Mouse (Mus musculus) testis, adult 2 months (tissue): ENCODE results near the gene Dtnb. TPM values are rescaled to one million over a fixed set of nuclear protein-coding genes. Genes with fewer than 3 reads are reported as not detected.
A peak's percentile ranks its signal among the peaks of the same experiment; 100 is the strongest.

Experiments
- H3K27ac ChIP-seq: fragments of 200-500 bp; 2 replicates; pipeline ENCODE4 v1.5.1; 2012; ENCODE audit warnings: low read depth, low read length; ENCODE audit not compliant: control insufficient read depth, insufficient read depth
- H3K27me3 ChIP-seq: fragments of 200-500 bp; 2 replicates; pipeline ENCODE4 v1.6.1; 2012; ENCODE audit warnings: mild to moderate bottlenecking, low read length, moderate library complexity; ENCODE audit not compliant: control insufficient read depth, insufficient read depth
- H3K36me3 ChIP-seq: fragments of 200-500 bp; 2 replicates; pipeline ENCODE4 v1.6.1; 2012; ENCODE audit warnings: mild to moderate bottlenecking, low read length; ENCODE audit not compliant: control insufficient read depth, insufficient read depth
- H3K4me1 ChIP-seq: fragments of 200-500 bp; 2 replicates; pipeline ENCODE4 v1.6.1; 2012; ENCODE audit warnings: low read length; ENCODE audit not compliant: control insufficient read depth, insufficient read depth
- H3K4me3 ChIP-seq: fragments of 200-500 bp; 2 replicates; pipeline ENCODE4 v1.5.1; 2012; ENCODE audit warnings: low read depth, mild to moderate bottlenecking, low read length, moderate library complexity, mixed read lengths; ENCODE audit not compliant: control insufficient read depth
- CTCF ChIP-seq: fragments of 200-500 bp; IDR thresholded peaks from 2 replicates; pipeline ENCODE4 v1.5.1; 2012; ENCODE audit warnings: low read depth, mild to moderate bottlenecking, inconsistent platforms, low read length, moderate library complexity; ENCODE audit not compliant: control insufficient read depth, insufficient read depth, insufficient replicate concordance
- POLR2A ChIP-seq: fragments of 200-500 bp; IDR thresholded peaks from 2 replicates; pipeline ENCODE4 v1.6.1; 2012; ENCODE audit warnings: low read depth, mild to moderate bottlenecking, inconsistent platforms, low read length, moderate library complexity; ENCODE audit not compliant: control insufficient read depth
- polyA plus RNA-seq: library from polyadenylated mRNA; depleted of rRNA; stranded (reverse); fragments of >200 nt; gene quantifications from 2 replicates; pipeline ENCODE4 v1.2.3, GENCODE M21; 2012

Gene Dtnb
- polyA plus RNA-seq, 1 experiment = 146 TPM

DNA sequence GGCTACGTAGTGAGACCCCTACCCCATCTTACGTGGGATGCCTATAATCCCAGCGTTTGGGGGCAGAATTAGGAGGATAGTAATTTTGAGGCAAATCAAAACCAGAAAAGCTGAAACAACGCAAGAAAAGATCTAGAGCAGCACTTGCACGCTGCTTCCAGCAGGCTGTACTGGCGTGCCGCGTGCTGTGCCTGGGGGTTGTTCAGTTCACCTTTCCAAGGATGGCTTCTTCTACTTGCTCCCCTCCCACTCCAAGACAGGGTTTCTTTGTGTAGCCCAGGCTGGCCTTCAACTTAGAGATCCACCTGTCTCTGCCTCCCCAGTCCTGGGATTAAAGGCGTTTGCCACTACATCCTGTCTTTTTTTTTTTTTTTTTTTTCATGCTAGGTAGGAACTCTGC lies 17.9 kb downstream of the Dtnb start:
- H3K27ac ChIP-seq = no peak overlapping the region
- no peaks in the 10 kb centered on the region for H3K36me3 ChIP-seq
- no peaks in the 10 kb centered on the region for H3K27me3 ChIP-seq
- TF ChIP-seq POLR2A (no peak), CTCF (0 out of 2 replicates have a peak, but pooled peaks have one; percentile 5)
- no peaks in the 10 kb centered on the region for H3K4me1 ChIP-seq
- H3K4me3 ChIP-seq = no peak overlapping the region

DNA sequence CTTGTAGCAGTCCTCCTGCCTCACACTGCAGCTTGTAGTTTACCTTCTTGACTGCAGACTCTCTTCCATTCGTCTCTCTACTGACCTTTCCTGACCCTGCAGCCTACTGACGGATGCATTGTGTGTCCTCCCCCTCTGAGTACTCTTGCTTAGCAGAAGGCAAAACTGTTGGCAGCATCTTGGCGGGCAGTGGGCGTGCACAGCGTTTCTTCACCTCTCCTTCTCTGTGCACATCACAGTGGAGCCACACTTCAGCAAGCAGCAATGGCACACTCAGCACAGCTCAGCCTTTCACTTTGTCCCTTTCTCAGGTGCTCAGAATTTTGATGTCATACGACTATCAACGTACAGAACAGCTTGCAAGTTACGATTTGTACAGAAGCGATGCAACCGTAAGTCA lies 19.4 kb downstream of the Dtnb start:
- TF ChIP-seq POLR2A (no peak), CTCF (no peak)
- no peaks in the 10 kb centered on the region for H3K27me3 ChIP-seq
- H3K36me3 ChIP-seq = no peaks in the 10 kb centered on the region
- no peaks in the 10 kb centered on the region for H3K4me1 ChIP-seq
- no peak overlapping the region for H3K4me3 ChIP-seq
- H3K27ac ChIP-seq = no peak overlapping the region

GRCm38 (mm10) chr12:3602786-3603185 lies 30.6 kb downstream of the Dtnb start:
- Histone ChIP-seq H3K4me3 (no peak overlapping the region), H3K36me3 (no peaks in the 10 kb centered on the region; the same call in 1 of the 2 replicates), H3K4me1 (no peaks in the 10 kb centered on the region), H3K27me3 (no peaks in the 10 kb centered on the region), H3K27ac (no peak overlapping the region)
- TF ChIP-seq CTCF (no peak), POLR2A (no peak)

DNA sequence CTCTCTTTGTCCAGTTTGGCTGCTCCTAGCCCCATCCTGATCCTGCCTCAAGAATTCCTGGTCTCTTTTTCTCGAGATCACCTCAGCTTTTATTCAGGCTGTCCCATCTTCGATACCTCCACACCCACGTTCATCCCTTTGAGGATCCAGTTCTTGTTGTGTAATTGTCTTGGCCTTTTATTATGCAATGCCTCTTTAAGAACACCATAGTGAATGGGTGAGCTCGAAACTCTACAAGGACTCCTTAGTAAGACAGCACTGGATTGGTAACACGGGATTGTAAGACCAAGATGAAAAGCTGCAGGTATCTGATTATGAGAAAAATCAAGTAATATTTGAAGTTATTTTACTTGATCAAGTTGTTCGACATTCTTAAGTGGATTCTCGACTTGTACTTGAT lies 34.0 kb downstream of the Dtnb start:
- TF ChIP-seq POLR2A = no peak
- Histone ChIP-seq H3K36me3 (no peaks in the 10 kb centered on the region), H3K4me1 (no peaks in the 10 kb centered on the region), H3K27ac (no peak overlapping the region), H3K27me3 (no peaks in the 10 kb centered on the region), H3K4me3 (no peak overlapping the region)

- no peaks in the 10 kb centered on the region for H3K27me3 ChIP-seq
Measured at GRCm38 (mm10) chr12:3609747-3610146, 37.6 kb downstream of the Dtnb start.

GRCm38 (mm10) chr12:3611871-3612270 lies 39.7 kb downstream of the Dtnb start:
- H3K27ac ChIP-seq = no peak overlapping the region
- H3K36me3 ChIP-seq = no peaks in the 10 kb centered on the region
- TF ChIP-seq CTCF = no peak
- no peak for TF ChIP-seq POLR2A
- H3K4me3 ChIP-seq = no peak overlapping the region
- H3K4me1 ChIP-seq = no peaks in the 10 kb centered on the region
- no peaks in the 10 kb centered on the region for H3K27me3 ChIP-seq

More at GRCm38 (mm10) chr12:3609747-3610146, 37.6 kb downstream of the Dtnb start:
- no peaks in the 10 kb centered on the region for H3K36me3 ChIP-seq
- H3K4me1 ChIP-seq = no peaks in the 10 kb centered on the region
- no peak overlapping the region for H3K27ac ChIP-seq
- no peak overlapping the region for H3K4me3 ChIP-seq
- TF ChIP-seq POLR2A (no peak), CTCF (no peak)

DNA sequence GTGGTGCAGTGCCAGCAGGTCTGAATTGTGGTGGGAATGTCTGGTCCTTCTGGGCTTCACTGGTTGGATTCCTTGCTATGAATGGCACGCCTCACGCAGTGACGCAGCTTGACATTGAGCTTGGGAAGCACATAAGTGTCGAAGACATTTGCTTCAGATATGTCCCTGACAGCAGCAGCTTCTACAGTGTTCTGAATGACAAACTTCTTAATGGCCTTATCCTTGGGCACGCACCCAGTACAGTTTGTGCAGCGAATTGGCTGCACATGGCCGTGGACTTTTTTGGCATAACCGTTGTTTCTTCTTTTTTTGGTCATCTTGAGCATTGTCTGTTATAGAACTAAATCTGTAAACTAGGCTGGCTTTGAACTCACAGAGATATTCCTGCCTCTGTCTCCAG lies 42.9 kb downstream of the Dtnb start:
- H3K4me3 ChIP-seq = no peak overlapping the region
- H3K36me3 ChIP-seq = no peaks in the 10 kb centered on the region
- no peaks in the 10 kb centered on the region for H3K4me1 ChIP-seq
- H3K27me3 ChIP-seq = no peaks in the 10 kb centered on the region
- no peak for TF ChIP-seq POLR2A
- no peak for TF ChIP-seq CTCF
- H3K27ac ChIP-seq = no peak overlapping the region

- TF ChIP-seq POLR2A (no peak), CTCF (no peak)
Measured at GRCm38 (mm10) chr12:3618144-3619020, 46.2 kb downstream of the Dtnb start.

More at GRCm38 (mm10) chr12:3618144-3619020, 46.2 kb downstream of the Dtnb start:
- Histone ChIP-seq H3K4me3 (no peak overlapping the region), H3K27me3 (no peaks in the 10 kb centered on the region), H3K4me1 (no peaks in the 10 kb centered on the region), H3K27ac (no peak overlapping the region), H3K36me3 (no peaks in the 10 kb centered on the region)
